Mouse (Mus musculus): Measurements from ENCODE around the gene Nt5dc2.

DNA sequence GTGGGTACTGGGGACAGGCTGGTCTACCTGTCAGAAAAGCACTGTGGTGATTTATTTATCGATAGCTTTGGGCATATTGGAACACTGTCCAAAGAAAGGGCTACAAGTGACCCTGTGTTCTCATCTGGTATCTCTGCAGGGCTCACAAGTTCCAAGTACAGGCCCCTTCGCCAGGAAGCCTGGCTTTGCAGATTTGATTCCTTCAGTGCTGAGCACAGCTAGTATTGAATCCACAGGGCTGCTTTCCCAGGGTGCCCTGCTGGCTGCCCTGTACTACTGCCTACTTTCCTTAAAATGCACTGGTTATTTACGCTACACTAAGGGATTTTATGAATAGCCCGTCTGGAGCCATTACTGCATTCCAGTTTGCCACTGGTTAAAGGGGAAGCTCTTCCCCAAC lies 50.7 kb downstream of the Nt5dc2 start:
- no peak for TF ChIP-seq CHD2 (IDR thresholded peaks at IDR 0.05; ENCODE audit: low read depth, low read length)
- TF ChIP-seq MAFK (IDR thresholded peaks at IDR 0.05; ENCODE audit: insufficient read depth, low read depth, low read length) = no peak
- no peak for TF ChIP-seq ZNF384 (IDR thresholded peaks at IDR 0.05; ENCODE audit: low read depth, low read length)
